Mouse (Mus musculus): ENCODE measurements at regions not wholly inside any gene's neighbourhood (a gene's known extent, or its start where the extent isn't known, plus 50 kb on each side); places are given as distances from the start of the nearest gene placed in this dataset.

GRCm38 (mm10) chr9:32929826-32930225, 293.8 kb downstream of the Ets1 start:
- TF ChIP-seq POU5F1 (IDR thresholded peaks at IDR 0.05; ENCODE audit: borderline replicate concordance, low read length): no peak
- no peak for TF ChIP-seq CTCF (conservative IDR thresholded peaks at IDR 0.05; ENCODE audit: low read length)
